Mouse (Mus musculus) cortical plate, adult 2 months (tissue): ENCODE measurements at regions not wholly inside any gene's neighbourhood (a gene's known extent, or its start where the extent isn't known, plus 50 kb on each side); places are given as distances from the start of the nearest gene placed in this dataset.

Experiments
- CTCF ChIP-seq: fragments of 200-500 bp; IDR thresholded peaks from 2 replicates; pipeline ENCODE4 v1.5.1; 2011; ENCODE audit warnings: mild to moderate bottlenecking, control low read depth, low read length; ENCODE audit not compliant: insufficient read depth; ENCODE audit errors: extremely low read depth
- POLR2A ChIP-seq: fragments of 200-500 bp; IDR thresholded peaks from 2 replicates; pipeline ENCODE4 v1.6.1; 2011; ENCODE audit warnings: mild to moderate bottlenecking, low read length, control low read depth; ENCODE audit not compliant: insufficient read depth; ENCODE audit errors: extremely low read depth

DNA sequence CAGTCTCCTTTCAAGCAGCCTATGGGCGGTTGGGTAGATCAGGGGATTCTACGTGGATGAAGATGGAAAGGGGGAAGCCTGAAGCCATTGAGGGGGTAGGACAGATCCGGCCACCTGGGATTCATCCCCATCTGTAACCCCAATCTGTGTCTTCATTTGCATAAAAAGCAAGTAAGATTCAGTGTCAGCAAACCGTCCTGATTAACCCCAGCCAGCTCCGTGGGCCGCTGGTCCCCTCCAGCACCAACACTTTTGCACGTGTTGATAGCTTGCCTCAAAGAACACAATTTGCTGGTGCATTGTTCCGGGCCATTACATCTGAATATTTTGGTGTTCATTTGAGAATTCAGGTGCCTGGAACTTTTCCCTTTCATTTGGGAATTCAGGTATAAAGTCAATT lies 287.7 kb downstream of the Rps6kc1 start:
- TF ChIP-seq POLR2A (no peak), CTCF (no peak)
